Mouse (Mus musculus): ENCODE data around the gene Bmp8a.
"Not testable (repeated sequence)": the region's sequence is repeated elsewhere in the genome, so short reads cannot be mapped to it uniquely, and the experiment has no call there.

Bmp8a gene

GRCm38 (mm10) chr4:123342642-123343470, at the start of gene Bmp8a:
Gene Bmp8a (minus strand): TSS chr4:123343252.
- peak; percentile 59 for DNase-seq (ENCODE audit: low read depth)

- DNase-seq (ENCODE audit: low read depth) = peak; percentile 66
These were observed 49.1 kb upstream of the Bmp8a start for GRCm38 (mm10) chr4:123392187-123392586.

GRCm38 (mm10) chr4:123385028-123385427, 42.0 kb upstream of the Bmp8a start:
- DNase-seq (ENCODE audit: low read depth) = no peak

GRCm38 (mm10) chr4:123383173-123383572, 40.1 kb upstream of the Bmp8a start:
- DNase-seq (ENCODE audit: low read depth) = no peak

GRCm38 (mm10) chr4:123382051-123382450, 39.0 kb upstream of the Bmp8a start:
- DNase-seq (ENCODE audit: low read depth) = no peak

- DNase-seq (ENCODE audit: low read depth) = no peak
These were observed 38.5 kb upstream of the Bmp8a start for GRCm38 (mm10) chr4:123381598-123381997.

- DNase-seq (ENCODE audit: low read depth) = no peak
These were observed 33.0 kb upstream of the Bmp8a start for GRCm38 (mm10) chr4:123376031-123376430.

- DNase-seq (ENCODE audit: low read depth) = no peak
These were observed 31.4 kb upstream of the Bmp8a start for GRCm38 (mm10) chr4:123374316-123375008.

GRCm38 (mm10) chr4:123363555-123363954, 20.5 kb upstream of the Bmp8a start:
- DNase-seq (ENCODE audit: low read depth) = no peak

GRCm38 (mm10) chr4:123360771-123361170, 17.7 kb upstream of the Bmp8a start:
- no peak for DNase-seq (ENCODE audit: low read depth)

- no peak for DNase-seq (ENCODE audit: low read depth)
These were observed 15.6 kb upstream of the Bmp8a start for GRCm38 (mm10) chr4:123358613-123359012.

- DNase-seq (ENCODE audit: low read depth) = no peak
These were observed 12.9 kb upstream of the Bmp8a start for GRCm38 (mm10) chr4:123355941-123356340.

GRCm38 (mm10) chr4:123353271-123353877, 10.3 kb upstream of the Bmp8a start:
- DNase-seq (ENCODE audit: low read depth) = no peak

- no peak for DNase-seq (ENCODE audit: low read depth)
These were observed 378 bp upstream of the Bmp8a start for GRCm38 (mm10) chr4:123343471-123343789.

- peak; percentile 24 for DNase-seq (ENCODE audit: low read depth)
These were observed 886 bp downstream of the Bmp8a start for GRCm38 (mm10) chr4:123342091-123342641.

- DNase-seq (ENCODE audit: low read depth) = no peak
These were observed 2.8 kb downstream of the Bmp8a start for GRCm38 (mm10) chr4:123340232-123340631.

- no peak for DNase-seq (ENCODE audit: low read depth)
These were observed 5.4 kb downstream of the Bmp8a start for GRCm38 (mm10) chr4:123337693-123338092.

GRCm38 (mm10) chr4:123335796-123336585, 7.1 kb downstream of the Bmp8a start:
- DNase-seq (ENCODE audit: low read depth) = no peak

GRCm38 (mm10) chr4:123335244-123335643, 7.8 kb downstream of the Bmp8a start:
- not testable (repeated sequence) for DNase-seq (ENCODE audit: low read depth)

- DNase-seq (ENCODE audit: low read depth) = no peak
These were observed 8.9 kb downstream of the Bmp8a start for GRCm38 (mm10) chr4:123334177-123334576.

- no peak for DNase-seq (ENCODE audit: low read depth)
These were observed 9.9 kb downstream of the Bmp8a start for GRCm38 (mm10) chr4:123333151-123333550.

- DNase-seq (ENCODE audit: low read depth) = not testable (repeated sequence)
These were observed 11.1 kb downstream of the Bmp8a start for GRCm38 (mm10) chr4:123331961-123332360.
